Mouse (Mus musculus): Measurements from ENCODE around the gene Tnp2.

Gene Tnp2

GRCm38 (mm10) chr16:10788866-10789265 lies 406 bp upstream of the Tnp2 start:
- no peak for DNase-seq (ENCODE audit: low spot score in 2 of 2)

GRCm38 (mm10) chr16:10787548-10788058 lies 857 bp downstream of the Tnp2 start:
- DNase-seq (ENCODE audit: low spot score in 2 of 2), result no peak

- DNase-seq (ENCODE audit: low spot score in 2 of 2), result no peak
Observed at GRCm38 (mm10) chr16:10786782-10787547, 1.5 kb downstream of the Tnp2 start.

GRCm38 (mm10) chr16:10786288-10786687 lies 2.2 kb downstream of the Tnp2 start:
- peak; percentile 49 to 71 for DNase-seq (ENCODE audit: low spot score in 2 of 2)

GRCm38 (mm10) chr16:10785371-10786231 lies 2.9 kb downstream of the Tnp2 start, which contains the start of gene Socs1:
Gene Socs1, minus strand, starts transcription at chr16:10785536.
- peak; percentile 70 to 74 for DNase-seq (ENCODE audit: low spot score in 2 of 2)

- peak; percentile 77 to 88 for DNase-seq (ENCODE audit: low spot score in 2 of 2)
Observed at GRCm38 (mm10) chr16:10784793-10785370, 3.6 kb downstream of the Tnp2 start.

GRCm38 (mm10) chr16:10783883-10784792 lies 4.3 kb downstream of the Tnp2 start:
- peak in 1 of 2 experiments; percentile 29 for DNase-seq (ENCODE audit: low spot score in 2 of 2)

GRCm38 (mm10) chr16:10783451-10783850 lies 5.0 kb downstream of the Tnp2 start:
- no peak for DNase-seq (ENCODE audit: low spot score in 2 of 2)

GRCm38 (mm10) chr16:10783152-10783434 lies 5.4 kb downstream of the Tnp2 start:
- DNase-seq (ENCODE audit: low spot score in 2 of 2), result no peak

GRCm38 (mm10) chr16:10782377-10783151 lies 5.9 kb downstream of the Tnp2 start:
- no peak for DNase-seq (ENCODE audit: low spot score in 2 of 2)

- DNase-seq (ENCODE audit: low spot score in 2 of 2), result no peak
Observed at GRCm38 (mm10) chr16:10781862-10782371, 6.5 kb downstream of the Tnp2 start.

- no peak for DNase-seq (ENCODE audit: low spot score in 2 of 2)
Observed at GRCm38 (mm10) chr16:10780631-10781120, 7.8 kb downstream of the Tnp2 start.

- DNase-seq (ENCODE audit: low spot score in 2 of 2), result no peak
Observed at GRCm38 (mm10) chr16:10777579-10778160, 10.8 kb downstream of the Tnp2 start.

- DNase-seq (ENCODE audit: low spot score in 2 of 2), result no peak
Observed at GRCm38 (mm10) chr16:10776322-10776721, 12.1 kb downstream of the Tnp2 start.

GRCm38 (mm10) chr16:10774726-10775125 lies 13.7 kb downstream of the Tnp2 start:
- no peak for DNase-seq (ENCODE audit: low spot score in 2 of 2)

GRCm38 (mm10) chr16:10773543-10773942 lies 14.9 kb downstream of the Tnp2 start:
- no peak for DNase-seq (ENCODE audit: low spot score in 2 of 2)

- peak in 1 of 2 experiments; percentile 18 for DNase-seq (ENCODE audit: low spot score in 2 of 2)
Observed at GRCm38 (mm10) chr16:10771769-10772510, 16.5 kb downstream of the Tnp2 start.

GRCm38 (mm10) chr16:10770531-10771325 lies 17.7 kb downstream of the Tnp2 start:
- DNase-seq (ENCODE audit: low spot score in 2 of 2), result no peak
